Mouse (Mus musculus) heart, adult 18-20 months (tissue): ENCODE results near the gene Ksr1. TPM values are rescaled to one million over a fixed set of nuclear protein-coding genes. Genes with fewer than 3 reads are reported as not detected.

Experiments used
- DNase-seq, 2 experiments: peaks; one replicate each; pipeline ENCODE4 v3.0.0; 2021 to 2022; ENCODE audit warnings: mixed read lengths in 1 of 2
- long read RNA-seq, 2 experiments: library from polyadenylated mRNA; stranded (forward); transcript quantifications; one replicate each; pipeline ENCODE4 v2.0.0; 2021
- total RNA-seq, 2 experiments: library from RNA; stranded (reverse); gene quantifications; 2 replicates each; pipeline ENCODE4 v1.2.3; 2021

Ksr1 gene
- total RNA-seq = 1 to 10 TPM; 5.7 to 5.8 TPM
- long read RNA-seq, experiment 1, partial matches to known transcripts = 1 of 4 reads
- long read RNA-seq, experiment 1, other reads (novel, unspliced or antisense) = 3 of 4 reads
- long read RNA-seq, experiment 2, partial matches to known transcripts = 0 of 1 reads
- long read RNA-seq, experiment 2, other reads (novel, unspliced or antisense) = 1 of 1 reads

- DNase-seq = peak; percentile 97 to 98
Measured at GRCm38 (mm10) chr11:79146331-79146767, at the start of gene Ksr1. Gene Ksr1 (minus strand): TSS chr11:79146407.

DNA sequence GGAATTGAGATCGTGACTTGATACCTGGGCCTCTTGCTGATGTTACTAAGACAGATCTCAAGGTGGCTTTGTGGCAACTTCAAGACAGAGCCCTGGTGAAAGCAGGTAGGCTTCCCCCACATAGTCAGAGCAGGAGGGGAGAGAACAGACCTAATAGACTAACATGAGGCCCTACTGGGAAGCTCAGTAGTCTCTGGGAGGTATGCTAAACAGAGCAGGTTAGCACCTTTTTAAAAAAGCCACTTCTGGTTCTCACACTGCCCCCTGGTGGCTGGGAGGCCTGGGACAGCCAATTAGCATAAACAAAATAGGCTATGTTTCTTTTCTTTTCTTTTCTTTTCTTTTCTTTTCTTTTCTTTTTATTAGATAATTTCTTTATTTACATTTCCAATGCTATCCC, 46.0 kb upstream of the Ksr1 start:
- DNase-seq = peak in 1 of 2 experiments; percentile 55

DNA sequence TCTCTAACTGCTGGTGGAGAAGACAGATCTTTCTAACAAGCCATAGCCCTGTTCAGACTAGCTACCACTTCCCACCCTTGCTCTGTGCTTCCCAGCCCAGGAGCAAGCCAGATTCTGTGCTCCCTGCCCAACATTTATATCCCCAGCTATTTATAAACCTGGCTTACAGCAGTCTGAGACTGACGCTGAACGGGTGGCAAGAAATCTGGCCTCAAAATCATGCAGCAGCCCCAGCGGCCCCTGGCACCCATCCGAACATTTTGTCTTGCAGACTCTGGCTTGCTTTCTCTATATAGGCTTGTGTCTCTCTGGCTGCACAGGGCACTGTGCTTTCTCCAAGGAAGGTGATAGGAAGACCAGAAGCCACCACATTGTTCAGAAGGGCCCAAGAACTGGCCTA, 45.0 kb upstream of the Ksr1 start:
- peak; percentile 43 to 56 for DNase-seq

GRCm38 (mm10) chr11:79190257-79190656, 44.0 kb upstream of the Ksr1 start:
- DNase-seq = no peak

DNA sequence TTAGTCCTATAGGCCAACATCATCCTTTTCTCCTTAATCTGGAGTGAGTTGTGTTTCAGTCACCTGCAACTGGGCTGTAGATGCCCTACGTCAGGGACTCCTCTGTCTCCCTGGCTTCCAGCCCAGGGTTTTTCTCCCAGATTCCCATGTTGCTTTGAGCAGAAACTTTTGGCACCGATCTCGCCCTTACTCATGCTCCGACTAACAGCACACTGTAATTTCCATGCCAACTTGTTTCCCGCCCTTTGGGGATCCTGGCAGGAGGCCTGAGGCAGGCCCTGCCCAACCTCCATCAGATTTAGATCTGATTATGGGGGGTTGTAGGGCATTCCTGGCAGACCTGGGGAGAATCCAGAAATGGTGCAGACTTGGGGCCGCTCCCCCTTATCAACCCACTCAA, 42.0 kb upstream of the Ksr1 start:
- peak; percentile 71 to 82 for DNase-seq

- DNase-seq = no peak
Measured at GRCm38 (mm10) chr11:79187291-79187690, 41.1 kb upstream of the Ksr1 start.

DNA sequence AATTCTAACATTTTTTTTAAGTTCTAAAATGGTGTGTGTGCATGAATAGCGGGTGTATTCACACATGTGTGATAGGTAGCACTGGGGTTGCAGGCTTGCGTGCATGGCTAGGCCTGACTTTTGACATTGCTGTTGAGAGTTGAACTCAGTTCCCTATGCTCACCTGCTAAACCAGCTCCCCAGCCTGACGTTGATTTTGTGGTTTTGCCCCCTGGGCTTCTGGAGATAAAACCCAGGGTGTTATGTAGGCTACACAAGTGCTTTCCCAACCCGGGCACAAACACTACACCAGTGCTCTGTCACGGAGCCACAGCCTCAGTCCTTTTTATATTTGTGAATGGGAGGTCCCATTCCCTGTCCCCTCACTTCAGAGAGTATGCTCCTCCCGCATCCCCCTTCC, 39.5 kb upstream of the Ksr1 start:
- DNase-seq = no peak

DNA sequence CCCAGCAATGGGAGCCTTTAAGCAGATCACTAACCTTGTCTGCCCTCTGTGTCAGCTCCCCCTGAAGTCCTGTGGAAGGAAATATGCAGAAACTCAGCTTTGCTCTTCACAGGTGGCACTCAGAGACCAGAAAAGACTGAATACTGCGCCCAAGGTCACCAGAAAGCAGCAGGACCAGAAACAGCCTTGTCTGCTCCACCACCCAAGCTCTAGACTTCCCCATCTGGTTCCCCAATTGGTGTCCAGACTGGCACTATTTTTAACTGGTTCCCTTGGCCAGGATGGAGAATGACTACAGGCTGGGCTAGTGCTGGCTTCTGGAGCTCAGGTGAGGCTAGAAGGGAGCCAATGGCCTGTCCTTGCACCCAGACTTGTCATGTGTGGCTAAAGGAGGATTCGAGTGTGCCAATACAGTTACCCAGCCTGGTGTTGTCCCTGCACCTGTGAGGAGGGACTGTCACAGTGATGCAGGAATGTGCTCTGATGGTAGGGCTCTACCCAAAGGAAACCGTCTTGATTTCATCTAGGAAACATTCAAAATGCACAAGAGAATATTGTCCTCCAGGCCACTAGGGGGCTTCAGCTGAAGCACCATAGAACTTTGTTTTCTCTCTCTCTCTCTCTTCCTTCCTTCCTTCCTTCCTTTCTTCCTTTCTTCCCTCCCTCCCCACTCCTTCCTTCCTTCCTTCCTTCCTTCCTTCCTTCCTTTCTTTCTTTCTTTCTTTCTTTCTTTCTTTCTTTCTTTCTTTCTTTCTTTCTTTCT, 38.1 kb upstream of the Ksr1 start:
- no peak for DNase-seq

DNA sequence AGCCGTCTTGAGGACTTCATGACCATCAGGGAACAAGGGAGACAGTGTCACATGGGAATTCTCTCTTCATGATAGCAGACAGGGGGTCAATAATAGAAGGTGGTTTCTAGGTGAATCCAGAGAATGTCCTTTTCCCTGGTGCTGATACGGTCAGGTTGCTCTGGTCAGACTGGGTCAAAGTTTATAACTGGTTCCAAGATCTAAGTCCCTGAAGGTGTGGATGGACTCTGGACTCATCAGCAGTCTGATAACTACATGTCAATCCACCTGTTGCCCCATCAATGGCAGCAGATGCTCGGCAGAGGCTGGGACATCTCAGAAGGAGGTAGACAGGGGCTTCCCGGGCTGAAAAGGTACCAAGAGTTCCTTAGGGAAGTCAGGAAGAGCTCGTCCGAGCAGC, 37.2 kb upstream of the Ksr1 start:
- DNase-seq = no peak

DNA sequence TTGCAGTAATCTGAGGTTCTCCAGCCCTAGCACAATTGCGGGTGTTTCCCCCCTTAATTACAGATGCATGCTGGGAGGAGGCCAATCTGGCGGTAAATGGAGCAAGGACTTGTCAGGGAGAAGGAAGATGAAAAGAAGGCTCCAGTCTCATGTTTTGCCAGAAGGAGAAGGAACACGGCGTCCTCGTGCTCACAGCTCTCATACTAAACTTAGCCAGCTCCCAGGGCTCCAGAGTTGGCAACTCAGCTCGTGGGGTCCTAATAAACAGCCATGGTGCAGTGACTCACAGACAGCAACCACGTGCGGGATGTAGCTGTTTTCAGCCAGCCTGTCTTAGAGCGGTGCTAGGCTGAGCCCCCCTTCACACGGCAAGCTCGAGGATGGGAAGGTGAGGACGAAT, 36.7 kb upstream of the Ksr1 start:
- DNase-seq = peak; percentile 42 to 73

DNA sequence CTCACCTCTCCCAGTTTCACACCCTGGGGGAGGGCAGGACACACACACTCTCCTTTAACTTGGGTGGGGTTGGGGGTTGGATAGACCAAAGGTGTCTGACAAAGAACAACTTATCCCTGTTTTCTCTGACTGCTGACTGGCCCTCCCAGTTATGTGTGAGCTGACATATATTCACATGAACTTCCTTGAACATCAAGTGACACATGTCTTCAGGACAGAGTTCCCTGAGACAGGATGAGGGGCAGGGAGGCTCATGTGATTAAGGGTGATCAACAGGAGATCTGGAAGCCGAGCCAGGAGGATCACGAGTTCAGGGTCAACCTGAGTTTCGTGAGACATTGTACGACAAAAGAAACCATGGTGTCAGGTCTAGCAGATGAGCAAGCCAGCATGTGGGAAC, 35.7 kb upstream of the Ksr1 start:
- DNase-seq = no peak

DNA sequence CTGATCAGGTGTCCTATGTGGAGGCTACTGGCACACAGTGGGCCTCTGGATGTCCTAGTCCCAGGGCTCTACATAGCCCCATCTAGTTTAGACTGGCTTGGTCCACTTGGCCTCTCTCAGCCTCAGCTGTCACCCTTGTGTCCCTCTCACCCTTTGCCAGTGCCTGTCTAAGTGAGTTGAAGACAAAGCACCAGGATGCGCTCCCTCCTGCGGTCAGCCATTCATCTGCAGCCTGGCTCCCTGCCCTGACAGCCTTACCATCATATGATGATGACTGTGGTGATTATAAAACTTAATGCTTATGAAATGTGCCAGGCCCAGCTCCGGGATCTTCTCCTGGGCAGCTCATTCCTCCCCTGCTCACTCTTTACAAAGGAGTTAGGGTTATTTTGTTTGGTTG, 30.5 kb upstream of the Ksr1 start:
- no peak for DNase-seq

GRCm38 (mm10) chr11:79172054-79172453, 25.8 kb upstream of the Ksr1 start:
- no peak for DNase-seq

GRCm38 (mm10) chr11:79166582-79167300, 20.5 kb upstream of the Ksr1 start:
- peak in 1 of 2 experiments; percentile 27 for DNase-seq

DNA sequence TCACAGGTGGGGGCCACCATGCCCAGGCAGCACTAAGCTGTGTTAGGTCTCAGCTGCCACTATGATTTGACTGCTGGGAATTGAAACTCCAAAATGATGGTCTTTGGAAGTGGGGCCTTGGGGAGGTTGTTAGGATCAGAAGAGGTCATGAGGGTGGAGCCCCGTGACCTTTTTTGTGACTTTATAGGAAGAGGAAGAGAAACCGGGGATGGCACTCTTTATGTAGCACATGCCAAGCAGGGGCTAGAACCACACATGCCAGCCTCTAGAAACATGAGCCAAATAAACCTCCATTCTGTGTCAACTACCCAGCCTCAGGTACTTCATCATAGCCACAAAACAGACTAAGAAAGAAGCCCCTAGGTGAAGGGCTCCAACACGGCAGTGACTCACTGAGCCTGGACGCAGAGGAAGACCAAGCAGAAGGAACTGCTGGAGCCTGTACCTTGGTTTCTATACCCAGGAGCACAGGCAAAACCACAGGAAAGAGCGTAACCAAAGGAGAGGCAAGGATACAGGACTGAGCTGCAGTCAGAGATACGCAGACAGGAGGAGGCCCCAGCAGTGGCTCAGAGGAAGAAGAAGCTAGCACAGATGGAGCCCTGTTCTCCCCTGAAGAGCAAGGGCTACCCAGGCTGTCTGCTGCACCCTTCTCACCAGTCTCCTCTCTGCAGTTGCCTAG, 15.0 kb upstream of the Ksr1 start:
- DNase-seq = no peak

GRCm38 (mm10) chr11:79160127-79160526, 13.9 kb upstream of the Ksr1 start:
- DNase-seq = no peak

DNA sequence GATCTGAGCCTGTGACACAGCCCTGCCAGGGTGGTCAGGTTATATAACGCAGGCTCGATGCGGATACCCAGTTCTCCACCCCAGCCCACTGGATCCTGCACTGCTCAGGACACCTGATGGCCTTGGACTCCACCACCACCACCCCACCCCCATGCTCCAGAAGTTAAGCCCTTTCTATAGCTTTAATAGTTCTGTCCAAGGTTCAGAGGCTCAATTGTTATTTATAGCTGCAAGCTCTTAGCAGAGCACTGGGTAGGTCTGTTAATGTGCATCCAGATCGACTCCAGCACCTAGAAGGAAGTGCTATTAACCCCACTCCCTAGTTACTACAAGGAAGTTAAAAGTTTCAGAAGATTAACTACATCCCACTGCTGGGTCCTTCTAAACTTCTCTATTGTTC, 11.5 kb upstream of the Ksr1 start:
- no peak for DNase-seq

- DNase-seq = no peak
Measured at GRCm38 (mm10) chr11:79155348-79155747, 9.1 kb upstream of the Ksr1 start.

DNA sequence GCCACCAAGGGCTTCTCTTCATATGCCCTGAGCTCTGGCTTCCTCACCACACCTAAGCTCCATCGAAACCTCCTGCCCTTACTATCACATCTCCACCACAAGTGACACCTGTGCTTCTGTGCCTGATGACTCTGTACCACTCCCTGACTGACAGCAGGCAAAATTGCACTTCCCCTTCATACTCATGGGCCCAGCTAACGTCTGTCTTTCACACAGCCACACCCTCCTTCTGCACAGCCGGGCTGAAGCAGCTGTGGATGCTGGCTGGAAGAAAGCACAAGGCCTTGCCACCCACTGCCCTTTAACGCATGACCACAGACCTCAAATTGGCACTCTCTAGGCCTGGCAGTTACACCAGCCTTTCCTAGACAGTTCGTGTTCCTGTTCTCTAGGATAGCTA, 6.5 kb upstream of the Ksr1 start:
- no peak for DNase-seq

GRCm38 (mm10) chr11:79151874-79152273, 5.7 kb upstream of the Ksr1 start:
- no peak for DNase-seq

GRCm38 (mm10) chr11:79150301-79150700, 4.1 kb upstream of the Ksr1 start:
- DNase-seq = no peak

DNA sequence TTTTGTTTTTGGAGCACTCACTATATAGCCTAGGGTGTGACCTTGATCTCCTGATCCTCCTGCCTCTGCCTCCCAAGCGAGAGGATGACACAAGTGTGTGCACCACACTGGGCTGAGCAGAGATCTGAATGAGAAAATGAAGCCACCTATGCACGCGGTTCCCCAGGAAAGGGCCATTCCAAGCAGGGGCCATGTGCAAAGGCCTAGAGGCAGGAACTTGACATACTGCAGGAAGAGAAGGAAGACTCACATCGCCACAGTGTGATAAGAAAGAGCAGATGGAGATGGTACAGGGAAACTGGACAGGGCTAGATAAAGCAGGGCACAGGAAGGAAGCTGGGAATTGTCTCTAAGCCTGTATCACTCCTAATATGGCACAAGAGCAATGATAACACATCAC, 3.1 kb upstream of the Ksr1 start:
- no peak for DNase-seq

GRCm38 (mm10) chr11:79148783-79149182, 2.6 kb upstream of the Ksr1 start:
- no peak for DNase-seq
